Mouse (Mus musculus) brown adipose tissue, adult 24 weeks (tissue): Measurements from ENCODE around the gene Gm8773. TPM values are rescaled to one million over a fixed set of nuclear protein-coding genes. Genes with fewer than 3 reads are reported as not detected.

Experiments used
- polyA plus RNA-seq: library from polyadenylated mRNA; stranded (reverse); fragments of >200 nt; gene quantifications from 2 replicates; pipeline ENCODE4 v1.2.4, GENCODE M21; 2012; ENCODE audit not compliant: missing spikeins, insufficient read depth, insufficient read length

The Gm8773 gene
- polyA plus RNA-seq, 1 experiment = not detected

Other genes with a start within 250 kb of the Gm8773 start
- gene Cdk14, start 153.5 kb upstream of the Gm8773 start, polyA plus RNA-seq = 9.9 and 10.1 TPM in 2 replicates
- not detected in 2 replicates for gene 1700015F17Rik, start 94.7 kb upstream of the Gm8773 start, polyA plus RNA-seq
- 17.0 and 20.7 TPM in 2 replicates for gene Cldn12, start 58.8 kb upstream of the Gm8773 start, polyA plus RNA-seq
- gene Gtpbp10, start 14.3 kb upstream of the Gm8773 start, polyA plus RNA-seq = 14.5 and 19.6 TPM in 2 replicates
- 1.5 TPM in 1 of 2 replicates, not detected in the other for gene Cfap69, start 90.4 kb downstream of the Gm8773 start, polyA plus RNA-seq
- 0.12 and 0.38 TPM in 2 replicates for gene Steap2, start 120.8 kb downstream of the Gm8773 start, polyA plus RNA-seq
- 0.92 TPM in 1 of 2 replicates, not detected in the other for gene Steap1, start 175.5 kb downstream of the Gm8773 start, polyA plus RNA-seq